Mouse (Mus musculus) adrenal gland (tissue): Measurements from ENCODE around the gene Atp13a2.

Experiments used
- intact Hi-C: fragments of 180-260 bp; cut with DNase I; formaldehyde crosslinking; loops from one replicate; pipeline ENCODE4 v1.15.1; 2025
- long read RNA-seq, 2 experiments: library from polyadenylated mRNA; unstranded; transcript quantifications; one replicate each; pipeline ENCODE4 v2.0.0; 2020; ENCODE audit warnings: borderline replicate concordance in 1 of 2; ENCODE audit not compliant: insufficient replicate concordance in 1 of 2

Gene Atp13a2
- long read RNA-seq, experiment 1, partial matches to known transcripts: 7 of 13 reads
- long read RNA-seq, experiment 1, other reads (novel, unspliced or antisense): 2 of 13 reads
- long read RNA-seq, experiment 2, partial matches to known transcripts: 2 of 10 reads
- long read RNA-seq, experiment 2, other reads (novel, unspliced or antisense): 2 of 10 reads

GRCm38 (mm10) chr4:140986711-140987395 lies at the start of gene Atp13a2:
Gene Atp13a2, plus strand, starts transcription at chr4:140986873.
- intact Hi-C loops: no loop called here

- intact Hi-C loops: no loop called here
Measured at GRCm38 (mm10) chr4:140944356-140944755, 42.3 kb upstream of the Atp13a2 start.

- intact Hi-C loops: no loop called here
Measured at GRCm38 (mm10) chr4:140944961-140945442, 41.7 kb upstream of the Atp13a2 start.

GRCm38 (mm10) chr4:140945571-140945970 lies 41.1 kb upstream of the Atp13a2 start:
- intact Hi-C loops: no loop called here

GRCm38 (mm10) chr4:140946048-140946447 lies 40.6 kb upstream of the Atp13a2 start:
- intact Hi-C loops: no loop called here

- intact Hi-C loops: no loop called here
Measured at GRCm38 (mm10) chr4:140946580-140947205, 40.0 kb upstream of the Atp13a2 start.

GRCm38 (mm10) chr4:140947487-140948440 lies 38.9 kb upstream of the Atp13a2 start:
- intact Hi-C loops: no loop called here

- intact Hi-C loops: no loop called here
Measured at GRCm38 (mm10) chr4:140948481-140948880, 38.2 kb upstream of the Atp13a2 start.

GRCm38 (mm10) chr4:140949052-140949451 lies 37.6 kb upstream of the Atp13a2 start:
- intact Hi-C loops: no loop called here

GRCm38 (mm10) chr4:140949616-140950015 lies 37.1 kb upstream of the Atp13a2 start:
- intact Hi-C loops: no loop called here

GRCm38 (mm10) chr4:140950574-140950973 lies 36.1 kb upstream of the Atp13a2 start:
- intact Hi-C loops: no loop called here

GRCm38 (mm10) chr4:140951861-140952641 lies 34.6 kb upstream of the Atp13a2 start:
- intact Hi-C loops: no loop called here

- intact Hi-C loops: loop anchor here (5.0 kb wide), 1 partner anchor 135 kb away; no protein-coding TSS in a partner anchor
Measured at GRCm38 (mm10) chr4:140957131-140957702, 29.5 kb upstream of the Atp13a2 start.

GRCm38 (mm10) chr4:140957725-140958124 lies 28.9 kb upstream of the Atp13a2 start:
- intact Hi-C loops: loop anchor here (2.0 to 5.0 kb wide), 2 partner anchors 135 to 169 kb away; no protein-coding TSS in a partner anchor

- intact Hi-C loops: loop anchor here (2.0 to 5.0 kb wide), 2 partner anchors 136 to 170 kb away; no protein-coding TSS in a partner anchor
Measured at GRCm38 (mm10) chr4:140958319-140958718, 28.4 kb upstream of the Atp13a2 start.

- intact Hi-C loops: loop anchor here (2.0 to 5.0 kb wide), 2 partner anchors 137 to 170 kb away; no protein-coding TSS in a partner anchor
Measured at GRCm38 (mm10) chr4:140959128-140959679, 27.5 kb upstream of the Atp13a2 start.

GRCm38 (mm10) chr4:140959715-140960479 lies 26.8 kb upstream of the Atp13a2 start:
- intact Hi-C loops: loop anchor here (2.0 to 5.0 kb wide), 2 partner anchors 138 to 171 kb away; no protein-coding TSS in a partner anchor

- intact Hi-C loops: no loop called here
Measured at GRCm38 (mm10) chr4:140960781-140961466, 25.7 kb upstream of the Atp13a2 start, which contains the start of gene Sdhb. Gene Sdhb, plus strand, starts transcription at chr4:140961203.
